Mouse (Mus musculus) testis, postnatal 14 days (tissue): ENCODE data around the gene Celf2.
A peak's percentile ranks its signal among the peaks of the same experiment; 100 is the strongest.

Experiments
- DNase-seq: peaks from one replicate; pipeline ENCODE4 v3.0.0; 2021; ENCODE audit warnings: low spot score

Celf2 gene

GRCm38 (mm10) chr2:7193413-7193812 lies 315.9 kb downstream of the Celf2 start:
- DNase-seq, result no peak

GRCm38 (mm10) chr2:7179186-7179585 lies 330.2 kb downstream of the Celf2 start:
- no peak for DNase-seq

- DNase-seq, result no peak
Observed at GRCm38 (mm10) chr2:7173271-7174064, 335.9 kb downstream of the Celf2 start.

- no peak for DNase-seq
Observed at GRCm38 (mm10) chr2:7171087-7171696, 338.2 kb downstream of the Celf2 start.

GRCm38 (mm10) chr2:7165786-7166185 lies 343.6 kb downstream of the Celf2 start:
- no peak for DNase-seq

GRCm38 (mm10) chr2:7160108-7160507 lies 349.3 kb downstream of the Celf2 start:
- DNase-seq, result no peak

GRCm38 (mm10) chr2:7147303-7147702 lies 362.1 kb downstream of the Celf2 start:
- DNase-seq, result no peak

- no peak for DNase-seq
Observed at GRCm38 (mm10) chr2:7145541-7146043, 363.8 kb downstream of the Celf2 start.

GRCm38 (mm10) chr2:7144871-7145270 lies 364.5 kb downstream of the Celf2 start:
- DNase-seq, result no peak

- no peak for DNase-seq
Observed at GRCm38 (mm10) chr2:7123366-7123765, 386.0 kb downstream of the Celf2 start.

- no peak for DNase-seq
Observed at GRCm38 (mm10) chr2:7115801-7116200, 393.6 kb downstream of the Celf2 start.

- no peak for DNase-seq
Observed at GRCm38 (mm10) chr2:7115161-7115560, 394.2 kb downstream of the Celf2 start.

GRCm38 (mm10) chr2:7113738-7114137 lies 395.6 kb downstream of the Celf2 start:
- DNase-seq, result no peak

GRCm38 (mm10) chr2:7112156-7112813 lies 397.1 kb downstream of the Celf2 start:
- DNase-seq, result no peak

GRCm38 (mm10) chr2:7093414-7093813 lies 415.9 kb downstream of the Celf2 start:
- no peak for DNase-seq

GRCm38 (mm10) chr2:7092641-7093040 lies 416.7 kb downstream of the Celf2 start:
- no peak for DNase-seq

GRCm38 (mm10) chr2:7090496-7090895 lies 418.9 kb downstream of the Celf2 start:
- DNase-seq, result no peak

GRCm38 (mm10) chr2:7089069-7089834 lies 420.1 kb downstream of the Celf2 start:
- no peak for DNase-seq

- DNase-seq, result no peak
Observed at GRCm38 (mm10) chr2:7088536-7088935, 420.8 kb downstream of the Celf2 start.

GRCm38 (mm10) chr2:7087480-7087879 lies 421.9 kb downstream of the Celf2 start:
- DNase-seq, result no peak

- DNase-seq, result peak; percentile 31
Observed at GRCm38 (mm10) chr2:7083489-7084090, 425.8 kb downstream of the Celf2 start.
